Mouse (Mus musculus) heart, postnatal 0 days (tissue): ENCODE data around the gene Rbm3.

Source experiments
- CTCF ChIP-seq: IDR thresholded peaks from 2 replicates; pipeline ENCODE4 v1.5.1; 2016; ENCODE audit warnings: antibody characterized with exemption, control low read depth, low read depth
- EP300 ChIP-seq: IDR thresholded peaks from 2 replicates; pipeline ENCODE4 v1.6.1; 2016; ENCODE audit warnings: antibody characterized with exemption, low read depth

- no peak for TF ChIP-seq EP300
- TF ChIP-seq CTCF, result peak; percentile 8; the same call in 1 of the 2 replicates
These were observed 44.7 kb downstream of the Rbm3 start for GRCm38 (mm10) chrX:8101017-8101416.
